Mouse (Mus musculus): Measurements from ENCODE around the gene Plekhm2. TPM values are rescaled to one million over a fixed set of nuclear protein-coding genes. Genes with fewer than 3 reads are reported as not detected.

Gene Plekhm2
- polyA plus RNA-seq, 1 experiment from 2014 or later = 3.5 TPM

- DNase-seq (ENCODE audit: low spot score) (no peak), ATAC-seq (replicated peaks; ENCODE audit: insufficient number of reproducible peaks, low FRiP score, low TSS enrichment, low read depth) (no peak)
- Histone ChIP-seq H3K9ac (replicated peaks; ENCODE audit: low read length) (no peak overlapping the region), H3K27me3 (ENCODE audit: control insufficient read depth, insufficient read depth, low read length) (no peaks in the 10 kb centered on the region), H3K27ac (replicated peaks; ENCODE audit: low read depth, low read length) (no peak overlapping the region), H3K4me1 (ENCODE audit: control insufficient read depth, insufficient read depth, low read length) (no peaks in the 10 kb centered on the region; the same call in 1 of the 2 replicates), H3K4me2 (ENCODE audit: low read depth, low read length) (no peak overlapping the region), H3K4me3 (ENCODE audit: low read depth, low read length) (no peak overlapping the region), H3K9me3 (replicated peaks; ENCODE audit: control insufficient read depth, low read length) (no peaks in the 10 kb centered on the region), H3K36me3 (replicated peaks; ENCODE audit: control insufficient read depth, insufficient read depth, low read depth, low read length) (no peaks in the 10 kb centered on the region)
- WGBS = 88% methylated on average over 5 of the region's 5 CpGs
Observed at GRCm38 (mm10) chr4:141605421-141605820, 59.3 kb downstream of the Plekhm2 start.

- Histone ChIP-seq H3K4me1 (ENCODE audit: control insufficient read depth, insufficient read depth, low read length) (no peaks in the 10 kb centered on the region; the same call in 1 of the 2 replicates), H3K4me3 (ENCODE audit: low read depth, low read length) (no peak overlapping the region), H3K27ac (replicated peaks; ENCODE audit: low read depth, low read length) (no peak overlapping the region), H3K36me3 (replicated peaks; ENCODE audit: control insufficient read depth, insufficient read depth, low read depth, low read length) (no peaks in the 10 kb centered on the region), H3K9me3 (replicated peaks; ENCODE audit: control insufficient read depth, low read length) (no peaks in the 10 kb centered on the region), H3K9ac (replicated peaks; ENCODE audit: low read length) (no peak overlapping the region), H3K27me3 (ENCODE audit: control insufficient read depth, insufficient read depth, low read length) (no peaks in the 10 kb centered on the region), H3K4me2 (ENCODE audit: low read depth, low read length) (no peak overlapping the region)
- no peak for ATAC-seq (replicated peaks; ENCODE audit: insufficient number of reproducible peaks, low FRiP score, low TSS enrichment, low read depth)
- no peak for DNase-seq (ENCODE audit: low spot score)
- WGBS = 61% methylated on average over 8 of the region's 8 CpGs
Observed at GRCm38 (mm10) chr4:141604493-141604892, 60.2 kb downstream of the Plekhm2 start.

DNA sequence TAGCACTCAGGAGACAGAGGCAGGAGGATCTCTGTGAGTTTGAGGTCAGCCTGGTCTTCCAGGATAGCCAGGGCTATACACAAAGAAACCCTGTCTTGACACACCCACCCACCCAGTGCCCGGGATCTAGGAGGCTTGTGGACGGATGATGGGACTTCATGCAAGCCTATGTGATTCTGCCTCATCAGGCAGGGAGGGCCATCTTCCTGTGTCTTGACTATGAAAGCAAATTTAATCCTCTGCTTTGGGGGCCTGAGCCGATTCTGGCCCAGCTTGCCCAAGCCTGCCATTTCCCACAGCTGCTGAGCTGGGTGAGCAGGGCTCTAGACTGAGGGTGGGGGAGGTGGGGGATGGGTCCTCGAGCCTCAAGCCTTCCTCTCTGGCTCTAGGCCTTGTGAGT lies 60.8 kb downstream of the Plekhm2 start:
- H3K4me3 ChIP-seq (ENCODE audit: low read depth, low read length) = no peak overlapping the region
- H3K9ac ChIP-seq (replicated peaks; ENCODE audit: low read length) = no peak overlapping the region
- H3K4me1 ChIP-seq (ENCODE audit: control insufficient read depth, insufficient read depth, low read length) = no peaks in the 10 kb centered on the region; the same call in 1 of the 2 replicates
- 72% methylated on average over 4 of the region's 4 CpGs for WGBS
- no peaks in the 10 kb centered on the region for H3K27me3 ChIP-seq (ENCODE audit: control insufficient read depth, insufficient read depth, low read length)
- DNase-seq (ENCODE audit: low spot score) (no peak), ATAC-seq (replicated peaks; ENCODE audit: insufficient number of reproducible peaks, low FRiP score, low TSS enrichment, low read depth) (no peak)
- H3K36me3 ChIP-seq (replicated peaks; ENCODE audit: control insufficient read depth, insufficient read depth, low read depth, low read length) = no peaks in the 10 kb centered on the region
- no peak overlapping the region for H3K27ac ChIP-seq (replicated peaks; ENCODE audit: low read depth, low read length)
- H3K4me2 ChIP-seq (ENCODE audit: low read depth, low read length) = no peak overlapping the region
- H3K9me3 ChIP-seq (replicated peaks; ENCODE audit: control insufficient read depth, low read length) = no peaks in the 10 kb centered on the region

DNA sequence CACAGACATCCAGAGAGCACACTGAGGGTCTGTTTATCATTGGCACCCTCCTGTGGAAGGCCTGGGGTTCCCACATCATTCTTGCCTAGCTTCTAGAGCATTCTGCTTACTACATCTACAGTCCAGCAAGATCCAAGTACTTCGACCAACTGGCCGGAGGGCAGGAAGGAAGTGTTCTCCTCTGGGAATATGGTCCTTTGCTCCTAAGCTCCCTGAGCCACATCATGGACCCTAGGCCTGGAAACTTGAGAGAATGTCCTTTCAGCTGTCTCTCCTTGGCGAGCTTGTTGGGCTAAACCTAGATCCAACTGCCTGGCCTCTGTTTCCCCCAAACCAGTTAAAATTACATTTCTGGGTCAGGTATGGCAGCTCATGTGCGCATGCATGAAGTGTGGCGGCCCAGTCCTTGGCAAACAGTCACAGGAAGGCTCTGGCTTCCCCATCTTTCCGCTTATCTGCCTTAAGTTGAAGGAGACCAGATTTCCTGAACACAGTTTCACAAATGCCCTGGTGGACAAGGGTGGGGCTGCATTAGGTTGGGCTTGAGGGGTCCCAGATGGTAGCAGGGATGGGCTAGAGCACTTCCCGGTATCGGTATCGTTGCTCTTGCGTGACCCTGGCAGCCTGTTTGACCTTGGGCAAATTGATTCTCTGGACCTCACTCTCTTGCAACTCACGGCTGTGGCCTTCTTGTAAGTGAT lies 62.0 kb downstream of the Plekhm2 start:
- no peaks in the 10 kb centered on the region; the same call in 1 of the 2 replicates for H3K4me1 ChIP-seq (ENCODE audit: control insufficient read depth, insufficient read depth, low read length)
- H3K27me3 ChIP-seq (ENCODE audit: control insufficient read depth, insufficient read depth, low read length) = no peaks in the 10 kb centered on the region
- H3K9ac ChIP-seq (replicated peaks; ENCODE audit: low read length) = no peak overlapping the region
- WGBS = 72% methylated on average over 11 of the region's 11 CpGs
- no peaks in the 10 kb centered on the region for H3K9me3 ChIP-seq (replicated peaks; ENCODE audit: control insufficient read depth, low read length)
- no peak overlapping the region for H3K27ac ChIP-seq (replicated peaks; ENCODE audit: low read depth, low read length)
- H3K36me3 ChIP-seq (replicated peaks; ENCODE audit: control insufficient read depth, insufficient read depth, low read depth, low read length) = no peaks in the 10 kb centered on the region
- H3K4me2 ChIP-seq (ENCODE audit: low read depth, low read length) = no peak overlapping the region
- H3K4me3 ChIP-seq (ENCODE audit: low read depth, low read length) = no peak overlapping the region
- ATAC-seq (replicated peaks; ENCODE audit: insufficient number of reproducible peaks, low FRiP score, low TSS enrichment, low read depth) (no peak), DNase-seq (ENCODE audit: low spot score) (no peak)

- WGBS = 75% methylated on average over 12 of the region's 12 CpGs
Observed at GRCm38 (mm10) chr4:141601148-141601862, 63.4 kb downstream of the Plekhm2 start.

GRCm38 (mm10) chr4:141600364-141600763 lies 64.3 kb downstream of the Plekhm2 start:
- no peaks in the 10 kb centered on the region for H3K27me3 ChIP-seq (ENCODE audit: control insufficient read depth, insufficient read depth, low read length)
- WGBS = 17% methylated on average over 6 of the region's 6 CpGs
- DNase-seq (ENCODE audit: low spot score) = peak; percentile 22
- no peaks in the 10 kb centered on the region for H3K9me3 ChIP-seq (replicated peaks; ENCODE audit: control insufficient read depth, low read length)
- ATAC-seq (replicated peaks; ENCODE audit: insufficient number of reproducible peaks, low FRiP score, low TSS enrichment, low read depth) = no peak
- H3K36me3 ChIP-seq (replicated peaks; ENCODE audit: control insufficient read depth, insufficient read depth, low read depth, low read length) = no peaks in the 10 kb centered on the region; the same call in 1 of the 2 replicates
- H3K27ac ChIP-seq (replicated peaks; ENCODE audit: low read depth, low read length) = no peak overlapping the region
- H3K4me2 ChIP-seq (ENCODE audit: low read depth, low read length) = no peak overlapping the region; the same call in 1 of the 2 replicates
- no peak overlapping the region; the same call in 1 of the 2 replicates for H3K4me3 ChIP-seq (ENCODE audit: low read depth, low read length)
- no peak overlapping the region for H3K9ac ChIP-seq (replicated peaks; ENCODE audit: low read length)
- no peaks in the 10 kb centered on the region; the same call in 1 of the 2 replicates for H3K4me1 ChIP-seq (ENCODE audit: control insufficient read depth, insufficient read depth, low read length)

More at GRCm38 (mm10) chr4:141601148-141601862, 63.4 kb downstream of the Plekhm2 start:
- H3K9ac ChIP-seq (replicated peaks; ENCODE audit: low read length) = no peak overlapping the region
- H3K4me2 ChIP-seq (ENCODE audit: low read depth, low read length) = no peak overlapping the region
- no peak overlapping the region for H3K27ac ChIP-seq (replicated peaks; ENCODE audit: low read depth, low read length)
- H3K36me3 ChIP-seq (replicated peaks; ENCODE audit: control insufficient read depth, insufficient read depth, low read depth, low read length) = no peaks in the 10 kb centered on the region
- H3K9me3 ChIP-seq (replicated peaks; ENCODE audit: control insufficient read depth, low read length) = no peaks in the 10 kb centered on the region
- no peak overlapping the region for H3K4me3 ChIP-seq (ENCODE audit: low read depth, low read length)
- ATAC-seq (replicated peaks; ENCODE audit: insufficient number of reproducible peaks, low FRiP score, low TSS enrichment, low read depth) = no peak
- no peak for DNase-seq (ENCODE audit: low spot score)
- no peaks in the 10 kb centered on the region; the same call in 1 of the 2 replicates for H3K4me1 ChIP-seq (ENCODE audit: control insufficient read depth, insufficient read depth, low read length)
- no peaks in the 10 kb centered on the region for H3K27me3 ChIP-seq (ENCODE audit: control insufficient read depth, insufficient read depth, low read length)

DNA sequence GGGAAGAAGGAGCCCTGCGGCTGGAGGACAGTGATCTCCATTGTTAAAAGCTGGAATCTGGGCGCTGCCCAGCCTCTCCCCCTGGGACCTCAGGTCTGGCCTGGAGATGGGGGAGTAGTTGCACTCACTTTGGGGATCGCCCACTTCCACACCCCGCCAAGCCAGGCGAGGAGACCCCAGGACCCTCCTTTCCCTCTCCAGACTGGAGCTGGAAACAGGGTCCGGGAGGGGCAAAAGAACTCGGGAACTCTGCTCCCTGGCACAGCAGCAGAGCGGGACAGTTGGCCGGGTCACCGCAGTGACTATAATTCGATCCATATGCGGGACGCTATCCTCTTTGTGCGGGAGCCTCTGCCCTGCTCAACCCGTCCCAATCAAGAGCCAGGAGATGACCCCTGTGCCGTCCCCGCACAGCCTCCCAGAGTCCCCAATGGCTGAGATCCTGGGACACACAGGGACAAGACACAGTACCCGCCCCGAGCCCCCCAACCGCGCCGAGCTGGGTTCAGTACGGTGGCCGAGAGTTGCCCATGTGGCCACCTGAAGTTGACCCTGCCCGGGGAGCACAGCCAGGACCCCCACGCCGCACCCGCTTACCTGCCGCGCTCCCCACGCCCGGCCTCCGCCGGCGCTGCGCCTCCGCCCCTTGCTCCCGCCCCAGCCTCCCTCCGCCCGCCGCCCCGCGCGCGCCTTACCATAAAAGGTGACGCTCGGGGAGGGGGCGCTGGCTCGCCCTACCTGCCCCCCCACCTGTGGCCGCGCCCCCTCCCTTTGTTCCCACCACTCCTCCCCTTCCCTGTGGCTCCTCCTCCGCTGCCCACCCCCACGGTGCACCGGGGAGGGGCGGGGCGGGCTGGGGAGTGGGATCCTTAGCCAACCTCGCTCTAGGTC lies 65.2 kb downstream of the Plekhm2 start:
- no peaks in the 10 kb centered on the region for H3K9me3 ChIP-seq (replicated peaks; ENCODE audit: control insufficient read depth, low read length)
- H3K36me3 ChIP-seq (replicated peaks; ENCODE audit: control insufficient read depth, insufficient read depth, low read depth, low read length) = peaks cover 3% of the 10 kb centered on the region; the same call in 1 of the 2 replicates
- H3K27ac ChIP-seq (replicated peaks; ENCODE audit: low read depth, low read length) = peak overlapping the region; percentile 67
- under 1% methylated on average over 44 of the region's 57 CpGs for WGBS
- no peaks in the 10 kb centered on the region; the same call in 1 of the 2 replicates for H3K4me1 ChIP-seq (ENCODE audit: control insufficient read depth, insufficient read depth, low read length)
- peak overlapping the region; percentile 86 for H3K4me2 ChIP-seq (ENCODE audit: low read depth, low read length)
- DNase-seq (ENCODE audit: low spot score) (peak; percentile 75), ATAC-seq (replicated peaks; ENCODE audit: insufficient number of reproducible peaks, low FRiP score, low TSS enrichment, low read depth) (no peak; the same call in 1 of the 2 replicates)
- H3K4me3 ChIP-seq (ENCODE audit: low read depth, low read length) = peak overlapping the region; percentile 67
- peak overlapping the region; percentile 83 for H3K9ac ChIP-seq (replicated peaks; ENCODE audit: low read length)
- no peaks in the 10 kb centered on the region for H3K27me3 ChIP-seq (ENCODE audit: control insufficient read depth, insufficient read depth, low read length)

Measured in embryonic facial prominence, embryonic 11.5 days (tissue).